Mouse (Mus musculus) kidney, postnatal 0 days (tissue): ENCODE results near the gene Ubr1. TPM values are rescaled to one million over a fixed set of nuclear protein-coding genes. Genes with fewer than 3 reads are reported as not detected.
A peak's percentile ranks its signal among the peaks of the same experiment; 100 is the strongest.

Experiments used
- ATAC-seq: fragments of 200-750 bp; cut with Nextera tagmentation; replicated peaks from 2 replicates; pipeline ENCODE4 v1.8.0; 2017; ENCODE audit warnings: low read depth, moderate number of reproducible peaks, moderate TSS enrichment, moderate library complexity; ENCODE audit not compliant: low FRiP score
- DNase-seq: peaks from one replicate; pipeline ENCODE4 v3.0.0-alpha.2; 2016; ENCODE audit warnings: low spot score
- H3K27ac ChIP-seq: fragments of 300-500 bp; sonication (generic); 2 replicates; pipeline ENCODE4 v1.5.1; 2014; ENCODE audit warnings: mild to moderate bottlenecking
- H3K27me3 ChIP-seq: fragments of 300-500 bp; sonication (generic); 2 replicates; pipeline ENCODE4 v1.6.1; 2014; ENCODE audit warnings: low read length, mixed read lengths; ENCODE audit not compliant: insufficient read depth
- H3K36me3 ChIP-seq: fragments of 300-500 bp; sonication (generic); 2 replicates; pipeline ENCODE4 v1.6.1; 2014; ENCODE audit warnings: low read length, mixed read lengths; ENCODE audit not compliant: insufficient read depth
- H3K4me1 ChIP-seq: fragments of 300-500 bp; sonication (generic); replicated peaks from 2 replicates; pipeline ENCODE4 v1.6.1; 2014; ENCODE audit warnings: antibody characterized with exemption, low read length, mixed read lengths; ENCODE audit not compliant: insufficient read depth
- H3K4me2 ChIP-seq: fragments of 300-500 bp; sonication (generic); 2 replicates; pipeline ENCODE4 v1.6.1; 2014; ENCODE audit warnings: mild to moderate bottlenecking, low read length, moderate library complexity, mixed read lengths
- H3K4me3 ChIP-seq: fragments of 300-500 bp; sonication (generic); replicated peaks from 2 replicates; pipeline ENCODE4 v1.5.1; 2014; ENCODE audit warnings: low read depth, low read length
- H3K9ac ChIP-seq: fragments of 300-500 bp; sonication (generic); 2 replicates; pipeline ENCODE4 v1.6.1; 2014; ENCODE audit warnings: low read depth, low read length
- H3K9me3 ChIP-seq: fragments of 300-500 bp; sonication (generic); replicated peaks from 2 replicates; pipeline ENCODE4 v1.6.1; 2016; ENCODE audit warnings: low read length, inconsistent platforms, mixed read lengths
- CTCF ChIP-seq: IDR thresholded peaks from 2 replicates; pipeline ENCODE4 v1.5.1; 2016; ENCODE audit warnings: antibody characterized with exemption, low read depth, mild to moderate bottlenecking, moderate library complexity
- WGBS: fragments of 180-500 bp; shearing (Covaris S2); extraction: QIAGEN DNeasy Blood & Tissue Kit; methylation state at CpG from one replicate; pipeline ENCODE4 v1.1.7; 2014; 5-methylcytosine and 5-hydroxymethylcytosine counted together
- polyA plus RNA-seq: library from polyadenylated mRNA; unstranded; fragments of >200 nt; fragmentation: Nextera tagmentation; extraction: Ambion mirVana; gene quantifications from 2 replicates; pipeline ENCODE4 v1.2.1, GENCODE M21; 2015

The Ubr1 gene
- polyA plus RNA-seq, 1 experiment from 2014 or later: 16.2 TPM

- no peak for TF ChIP-seq CTCF
- Histone ChIP-seq H3K4me3 (no peak overlapping the region), H3K36me3 (peaks cover 33% of the 10 kb centered on the region), H3K9me3 (no peaks in the 10 kb centered on the region), H3K4me2 (no peak overlapping the region), H3K4me1 (no peaks in the 10 kb centered on the region), H3K27ac (peak overlapping the region; percentile 40; the same call in 1 of the 2 replicates), H3K9ac (no peak overlapping the region), H3K27me3 (no peaks in the 10 kb centered on the region)
- WGBS: 74% methylated on average over 9 of the region's 9 CpGs
- no peak for ATAC-seq
- no peak for DNase-seq
These were observed 98.8 kb downstream of the Ubr1 start for GRCm38 (mm10) chr2:120871447-120872336.

GRCm38 (mm10) chr2:120867336-120867735 lies 103.2 kb downstream of the Ubr1 start:
- peaks cover 34% of the 10 kb centered on the region for H3K36me3 ChIP-seq

GRCm38 (mm10) chr2:120866561-120866960 lies 104.0 kb downstream of the Ubr1 start:
- H3K27ac ChIP-seq: no peak overlapping the region
- 31% methylated on average over 1 of the region's 1 CpGs for WGBS
- TF ChIP-seq CTCF: peak; percentile 82
- H3K9me3 ChIP-seq: no peaks in the 10 kb centered on the region
- no peak overlapping the region for H3K9ac ChIP-seq
- ATAC-seq: no peak
- no peaks in the 10 kb centered on the region for H3K27me3 ChIP-seq
- no peak overlapping the region for H3K4me3 ChIP-seq
- no peaks in the 10 kb centered on the region for H3K4me1 ChIP-seq
- DNase-seq: peak; percentile 73
- no peak overlapping the region for H3K4me2 ChIP-seq
- peaks cover 37% of the 10 kb centered on the region for H3K36me3 ChIP-seq

More at GRCm38 (mm10) chr2:120867336-120867735, 103.2 kb downstream of the Ubr1 start:
- WGBS: 85% methylated on average over 5 of the region's 5 CpGs
- DNase-seq (no peak), ATAC-seq (no peak)
- Histone ChIP-seq H3K9me3 (no peaks in the 10 kb centered on the region), H3K4me3 (no peak overlapping the region), H3K27ac (no peak overlapping the region), H3K4me1 (no peaks in the 10 kb centered on the region), H3K4me2 (no peak overlapping the region), H3K27me3 (no peaks in the 10 kb centered on the region), H3K9ac (no peak overlapping the region)
- no peak for TF ChIP-seq CTCF

- DNase-seq: no peak
- no peak overlapping the region for H3K4me2 ChIP-seq
- peaks cover 47% of the 10 kb centered on the region for H3K36me3 ChIP-seq
These were observed 107.1 kb downstream of the Ubr1 start for GRCm38 (mm10) chr2:120863389-120863788.

GRCm38 (mm10) chr2:120860699-120861098 lies 109.8 kb downstream of the Ubr1 start:
- Histone ChIP-seq H3K36me3 (peaks cover 37% of the 10 kb centered on the region), H3K27me3 (no peaks in the 10 kb centered on the region), H3K9me3 (no peaks in the 10 kb centered on the region), H3K9ac (no peak overlapping the region), H3K27ac (no peak overlapping the region), H3K4me3 (no peak overlapping the region), H3K4me2 (no peak overlapping the region), H3K4me1 (no peaks in the 10 kb centered on the region)
- no peak for TF ChIP-seq CTCF
- WGBS: 52% methylated on average over 1 of the region's 1 CpGs
- ATAC-seq: no peak
- DNase-seq: no peak

More at GRCm38 (mm10) chr2:120863389-120863788, 107.1 kb downstream of the Ubr1 start:
- H3K27me3 ChIP-seq: no peaks in the 10 kb centered on the region
- H3K27ac ChIP-seq: no peak overlapping the region
- ATAC-seq: no peak
- H3K9me3 ChIP-seq: no peaks in the 10 kb centered on the region
- no peak overlapping the region for H3K9ac ChIP-seq
- no peak overlapping the region for H3K4me3 ChIP-seq
- H3K4me1 ChIP-seq: no peaks in the 10 kb centered on the region
- no peak for TF ChIP-seq CTCF
- 97% methylated on average over 1 of the region's 1 CpGs for WGBS

GRCm38 (mm10) chr2:120858131-120858530 lies 112.4 kb downstream of the Ubr1 start:
- Histone ChIP-seq H3K9ac (no peak overlapping the region), H3K4me1 (no peaks in the 10 kb centered on the region), H3K4me3 (no peak overlapping the region), H3K36me3 (peaks cover 22% of the 10 kb centered on the region), H3K27me3 (no peaks in the 10 kb centered on the region), H3K27ac (no peak overlapping the region), H3K4me2 (no peak overlapping the region), H3K9me3 (no peaks in the 10 kb centered on the region)
- ATAC-seq (peak; percentile 69), DNase-seq (peak; percentile 11)
- TF ChIP-seq CTCF: no peak
- WGBS: 87% methylated on average over 3 of the region's 3 CpGs
